Mouse (Mus musculus) thymus, postnatal 14 days (tissue): ENCODE results near the gene Kri1.
"Not testable (repeated sequence)": the region's sequence is repeated elsewhere in the genome, so short reads cannot be mapped to it uniquely, and the experiment has no call there.

Experiments
- DNase-seq: peaks from one replicate; pipeline ENCODE4 v3.0.0; 2021

Kri1 gene

DNA sequence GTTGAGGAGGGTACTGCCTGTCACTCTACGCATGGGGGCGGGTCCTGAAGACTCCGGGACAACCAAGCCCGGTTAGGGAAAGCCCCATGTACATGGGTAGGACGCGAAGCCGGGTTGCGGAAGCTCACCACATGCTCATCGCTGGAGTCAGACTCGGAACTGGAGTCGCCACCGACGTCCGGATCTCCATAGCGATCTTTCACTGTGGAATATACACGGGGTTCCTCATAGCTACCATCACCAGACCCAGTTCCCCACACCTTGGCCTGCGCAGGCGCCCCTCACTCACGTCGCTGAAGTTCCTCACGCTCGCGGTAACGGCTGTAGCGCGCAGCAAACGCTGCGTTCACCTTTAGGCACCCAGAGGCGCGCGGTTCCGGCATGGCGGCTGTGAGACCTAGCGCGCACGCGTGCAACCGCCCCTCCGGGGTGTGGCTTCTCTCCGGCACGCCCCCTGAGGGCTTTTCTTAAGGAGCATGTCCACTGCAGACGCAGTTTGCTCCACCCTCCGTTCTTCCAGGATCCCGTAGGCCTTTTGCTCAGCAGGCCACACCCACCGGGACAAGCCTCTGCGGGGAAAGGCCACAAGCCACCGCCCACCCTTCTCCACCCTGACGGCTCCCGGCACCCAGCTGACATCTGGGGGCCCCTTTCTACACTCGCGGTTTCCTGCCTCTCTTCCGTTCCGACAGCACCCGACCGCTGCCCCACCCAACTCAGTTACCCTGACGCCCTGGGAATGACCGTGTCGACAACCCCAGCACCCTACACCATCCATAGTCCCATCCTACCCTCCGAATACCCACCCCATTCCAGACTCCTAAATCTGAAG is at the start of gene Kri1:
Kri1 (minus strand) TSS at position 399 of the 832 bp plus-strand sequence.
- DNase-seq: peak; percentile 99

DNA sequence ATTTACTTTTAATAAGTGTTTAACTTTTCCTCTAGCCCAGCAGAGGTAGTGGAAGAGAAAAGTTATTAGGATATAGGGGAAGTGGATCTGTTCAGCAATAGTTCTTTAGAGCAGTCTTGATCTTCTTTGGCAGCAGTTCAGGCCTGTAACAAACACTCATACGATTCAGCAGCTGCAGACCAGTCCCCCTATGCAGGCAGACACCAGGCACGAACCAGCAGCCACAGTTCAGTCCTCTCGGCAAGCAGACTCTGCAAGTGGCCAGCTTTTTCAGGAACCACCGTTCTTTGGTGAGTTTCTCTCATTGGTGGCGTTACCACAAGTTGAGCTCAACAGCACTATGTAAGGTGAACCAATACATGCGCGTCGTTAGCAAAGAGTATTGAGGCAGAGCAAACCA is 48.7 kb upstream of the Kri1 start:
- no peak for DNase-seq

DNA sequence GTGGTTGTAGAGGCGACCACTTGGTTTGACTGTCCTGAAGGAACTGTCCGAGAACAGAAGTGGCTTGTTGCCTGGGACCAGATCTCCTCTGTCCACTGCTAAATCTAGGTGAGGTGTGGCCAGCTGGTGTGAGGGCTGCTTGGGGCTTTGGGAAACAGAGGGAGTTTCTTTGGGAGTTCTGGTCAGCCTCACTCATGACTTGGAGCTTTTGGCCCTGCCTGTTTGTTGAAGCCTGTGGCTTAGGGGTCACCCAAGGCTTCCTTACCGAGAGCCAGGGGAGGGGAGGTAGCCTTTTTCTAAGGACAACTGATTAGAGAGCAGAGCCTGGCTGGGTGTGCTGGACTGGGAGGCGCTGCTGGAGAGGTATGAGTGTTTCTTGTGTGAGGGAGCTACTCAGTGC is 47.6 kb upstream of the Kri1 start:
- no peak for DNase-seq

DNA sequence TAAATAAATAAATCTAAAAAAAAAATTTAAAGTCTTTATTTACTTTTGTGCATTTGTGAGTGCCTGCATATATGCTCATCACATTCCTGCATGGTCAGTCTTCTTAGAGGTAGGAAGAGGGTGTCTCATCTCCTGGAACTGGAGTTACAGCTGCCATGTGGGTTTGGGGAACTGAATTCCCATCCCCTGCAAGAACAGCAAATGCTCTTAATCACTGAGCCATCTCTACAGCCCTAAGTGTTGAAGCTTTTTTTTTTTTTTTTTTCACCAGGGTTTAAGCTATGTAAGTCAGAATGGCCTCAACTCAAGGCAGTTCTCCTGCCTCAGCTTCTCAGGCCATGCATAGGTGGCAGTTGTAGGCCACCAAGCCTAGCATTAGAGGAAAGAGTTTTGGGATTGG is 47.0 kb upstream of the Kri1 start:
- DNase-seq: no peak

DNA sequence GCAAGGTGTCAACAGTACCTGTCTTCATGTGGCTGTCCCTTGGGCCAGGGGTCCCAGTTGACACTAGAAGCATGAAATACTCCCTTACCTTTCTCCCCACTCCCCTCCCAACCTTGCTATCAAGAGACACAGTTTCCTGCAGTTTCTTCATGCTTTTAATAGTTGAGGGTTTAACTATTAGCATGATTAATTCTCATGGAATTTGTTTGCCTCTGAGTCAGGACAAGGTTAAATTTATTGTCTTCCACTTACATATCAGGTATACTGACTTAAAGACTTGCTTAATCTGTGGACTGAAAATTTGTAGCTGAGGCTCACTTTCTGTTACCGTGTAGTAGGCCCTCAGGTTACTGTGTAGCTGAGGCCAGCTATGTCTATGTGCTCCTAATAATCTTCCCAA is 45.8 kb upstream of the Kri1 start:
- no peak for DNase-seq

DNA sequence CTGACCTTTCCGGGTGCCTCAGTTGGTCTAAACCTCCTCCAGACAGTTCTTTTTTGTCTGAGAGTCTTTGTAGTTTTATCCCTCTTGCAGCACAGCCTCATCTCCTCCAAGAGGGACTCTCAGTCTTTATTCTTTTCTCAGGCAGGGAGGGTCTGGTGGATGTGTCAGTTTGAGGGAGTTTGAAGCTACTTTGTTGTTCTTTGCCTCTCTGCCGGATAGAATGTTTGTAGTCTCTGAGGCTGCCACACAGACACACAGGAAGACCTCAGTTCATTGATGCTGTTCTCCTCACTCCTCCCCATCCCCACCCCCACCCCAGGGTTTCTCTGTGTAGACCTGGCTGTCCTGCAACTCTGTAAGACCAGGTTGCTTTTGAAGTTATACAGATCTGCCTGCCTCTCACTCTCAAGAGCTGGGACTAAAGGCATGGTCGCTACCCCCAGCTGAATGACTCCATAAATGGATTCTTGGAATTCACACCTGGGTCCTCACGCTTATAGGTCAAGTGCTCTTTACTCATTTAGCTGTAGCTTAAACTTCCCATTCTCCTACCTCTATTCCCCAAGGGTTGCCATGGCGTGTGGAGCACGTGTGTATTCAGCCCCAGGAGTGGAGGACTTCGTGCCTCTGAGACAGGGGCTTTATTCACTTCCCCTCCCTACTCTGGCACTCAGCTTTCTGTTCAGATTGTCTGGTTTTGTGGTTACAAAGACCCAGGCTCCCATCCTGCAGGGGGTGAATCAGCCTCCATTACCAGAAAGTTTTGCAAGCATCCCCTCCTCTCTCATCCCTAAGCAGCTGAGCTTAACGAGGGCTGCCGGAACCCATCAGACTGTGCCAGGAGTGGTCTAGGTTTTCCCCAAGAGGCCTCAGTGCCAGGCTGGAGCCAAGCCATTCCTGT is 44.6 kb upstream of the Kri1 start:
- DNase-seq: peak; percentile 69

DNA sequence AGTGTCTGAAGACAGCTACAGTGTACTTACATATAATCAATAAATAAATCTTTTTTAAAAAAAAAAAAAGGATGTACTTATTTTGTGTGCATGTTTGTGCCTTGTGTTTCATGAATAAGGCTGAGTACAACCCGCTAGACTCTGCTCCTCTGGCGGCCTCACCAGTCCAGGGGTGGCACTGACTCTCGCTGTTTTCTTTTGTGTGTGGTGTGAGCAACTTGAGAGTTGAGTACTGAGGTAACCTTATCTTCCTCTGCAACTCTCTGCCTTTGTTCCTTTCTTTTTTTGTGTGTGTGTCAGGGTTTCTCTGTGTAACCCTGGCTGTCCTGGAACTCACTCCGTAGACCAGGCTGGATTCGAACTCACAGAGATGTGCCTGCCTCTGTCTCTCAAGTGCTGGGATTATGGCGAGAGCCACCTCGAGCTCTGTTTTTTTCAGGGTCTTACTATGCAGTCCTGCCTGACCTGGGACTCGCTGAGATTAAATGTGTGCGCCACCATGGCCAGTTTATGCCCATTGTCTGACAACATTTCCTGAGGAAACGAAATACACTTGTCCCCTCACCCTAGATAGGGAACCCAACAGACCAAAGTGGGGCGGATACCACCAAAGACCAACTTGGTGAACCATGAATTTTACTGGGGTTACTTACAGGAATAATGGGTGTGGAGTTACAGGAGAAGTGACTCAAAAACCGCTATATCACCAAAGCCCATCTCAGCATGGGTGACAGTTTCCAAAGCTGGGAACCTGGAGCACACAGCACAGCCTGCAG is 43.8 kb upstream of the Kri1 start:
- DNase-seq: peak; percentile 28

DNA sequence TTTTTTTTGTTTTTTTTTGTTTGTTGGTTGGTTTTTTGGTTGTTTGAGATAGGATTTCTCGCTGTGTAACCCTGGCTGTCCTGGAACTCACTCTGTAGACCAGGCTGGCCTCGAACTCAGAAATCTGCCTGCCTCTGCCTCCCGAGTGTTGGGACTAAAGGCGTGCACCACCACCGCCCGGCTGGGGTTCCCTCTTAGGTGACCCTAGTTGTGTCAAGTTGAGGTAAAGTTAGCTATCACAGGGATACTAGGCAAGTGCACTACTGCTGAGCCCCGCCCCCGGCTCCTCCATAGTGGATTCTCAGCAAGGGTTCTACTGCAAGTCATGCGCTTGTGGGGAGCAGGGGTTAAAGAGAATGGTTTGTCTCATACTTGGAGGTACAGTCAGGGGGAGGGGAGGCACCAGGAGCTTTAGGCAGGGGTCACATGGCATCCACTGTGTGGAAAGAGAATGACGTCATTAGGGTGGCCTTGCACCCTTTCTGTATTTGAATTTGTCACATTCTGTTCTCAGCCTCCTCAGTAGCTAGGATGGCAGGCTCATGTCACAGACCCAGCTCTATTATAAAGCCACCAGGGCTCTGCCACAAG is 42.0 kb upstream of the Kri1 start:
- peak; percentile 46 for DNase-seq

DNA sequence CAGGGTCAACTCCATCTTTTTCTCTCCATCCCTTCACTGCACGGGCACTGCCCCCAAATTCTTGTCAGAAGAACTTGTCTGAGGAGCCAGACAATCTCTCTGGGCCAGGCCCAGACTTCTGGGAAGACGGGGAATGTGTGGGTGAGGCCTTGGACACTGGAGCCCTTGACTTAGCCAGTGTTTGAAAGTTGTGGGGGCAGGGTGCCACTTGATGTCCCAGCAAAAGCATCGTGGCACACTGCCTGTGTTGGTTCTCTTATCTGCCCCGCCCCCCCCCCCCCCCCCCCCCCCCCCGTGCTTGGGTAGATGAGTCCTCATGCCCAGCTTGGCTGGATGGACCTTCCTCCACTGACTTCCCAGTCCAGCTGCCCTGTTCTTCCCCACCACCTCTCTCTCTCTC is 41.3 kb upstream of the Kri1 start:
- peak; percentile 20 for DNase-seq

DNA sequence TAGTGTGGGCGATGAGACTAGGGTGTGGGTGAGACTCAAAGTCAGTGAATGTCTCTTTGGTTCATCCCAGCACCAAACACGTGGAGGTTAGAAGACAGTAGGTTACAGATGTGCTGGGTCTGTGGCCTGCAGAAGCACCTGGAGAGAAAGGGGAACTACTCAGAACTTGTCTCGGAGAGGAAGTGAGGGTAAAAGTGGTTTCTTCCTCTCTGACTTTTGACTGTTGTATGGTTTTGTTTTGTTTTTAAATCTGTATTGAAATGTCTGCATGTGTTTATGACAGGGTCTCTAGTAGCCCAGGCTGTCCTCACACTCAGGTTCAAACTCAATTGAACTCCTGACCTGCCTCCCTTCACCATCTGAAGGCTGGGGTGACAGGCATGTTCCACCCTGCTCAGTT is 40.3 kb upstream of the Kri1 start:
- DNase-seq: peak; percentile 78

DNA sequence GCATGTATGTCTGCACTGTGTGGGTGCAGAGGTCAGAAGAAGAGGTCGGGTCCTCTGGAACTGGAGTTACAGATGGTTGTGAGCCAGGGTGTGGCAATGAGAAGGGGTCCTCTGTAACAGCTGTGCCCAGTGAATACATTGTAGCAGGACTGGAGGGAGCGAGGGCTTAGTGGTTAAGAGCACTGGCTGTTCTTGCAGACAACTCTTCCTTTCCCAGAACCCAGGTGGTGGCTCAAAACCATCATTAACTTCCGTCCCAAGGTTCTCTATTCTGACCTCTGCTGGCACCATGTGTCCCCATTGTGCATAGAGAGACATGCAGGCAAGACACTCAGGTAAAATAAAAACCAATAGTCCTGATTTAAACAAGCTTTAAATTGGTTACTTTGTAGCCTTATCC is 39.8 kb upstream of the Kri1 start:
- peak; percentile 56 for DNase-seq

DNA sequence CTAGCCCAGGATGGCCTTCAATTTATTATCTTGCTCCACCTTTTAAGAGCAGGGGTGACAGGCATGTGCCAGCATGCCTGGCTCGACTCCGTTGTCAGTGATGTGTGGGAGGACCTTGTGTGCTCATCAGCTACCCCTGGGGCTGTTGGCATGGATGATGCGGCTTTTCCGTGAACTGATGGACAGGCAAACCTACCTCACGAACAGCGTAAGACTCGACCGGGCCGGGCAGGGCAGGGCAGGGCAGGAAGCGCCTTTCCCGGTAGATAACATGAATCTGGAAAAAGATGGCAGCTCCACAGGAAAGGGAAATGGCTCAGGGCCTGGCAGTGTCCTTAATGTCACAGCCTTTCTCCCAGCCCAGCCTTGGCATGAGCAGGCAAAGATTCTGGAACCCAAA is 36.5 kb upstream of the Kri1 start:
- no peak for DNase-seq

DNA sequence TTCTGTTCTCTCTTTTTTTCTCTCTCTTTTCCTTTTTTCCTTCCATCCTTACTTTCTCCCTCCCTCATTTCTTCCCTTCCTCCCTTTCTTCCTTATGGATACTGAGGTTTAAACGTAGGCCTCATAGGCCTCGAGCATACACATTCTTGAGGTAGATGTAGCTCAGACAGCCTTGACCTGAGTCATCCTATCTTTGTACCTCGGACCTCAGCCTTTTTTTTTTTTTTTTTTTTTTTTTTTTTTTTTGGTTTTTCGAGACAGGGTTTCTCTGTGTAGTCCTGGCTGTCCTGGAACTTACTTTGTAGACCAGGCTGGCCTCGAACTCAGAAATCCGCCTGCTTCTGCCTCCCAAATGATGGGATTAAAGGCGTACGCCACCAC is 35.1 kb upstream of the Kri1 start:
- DNase-seq: not testable (repeated sequence)

DNA sequence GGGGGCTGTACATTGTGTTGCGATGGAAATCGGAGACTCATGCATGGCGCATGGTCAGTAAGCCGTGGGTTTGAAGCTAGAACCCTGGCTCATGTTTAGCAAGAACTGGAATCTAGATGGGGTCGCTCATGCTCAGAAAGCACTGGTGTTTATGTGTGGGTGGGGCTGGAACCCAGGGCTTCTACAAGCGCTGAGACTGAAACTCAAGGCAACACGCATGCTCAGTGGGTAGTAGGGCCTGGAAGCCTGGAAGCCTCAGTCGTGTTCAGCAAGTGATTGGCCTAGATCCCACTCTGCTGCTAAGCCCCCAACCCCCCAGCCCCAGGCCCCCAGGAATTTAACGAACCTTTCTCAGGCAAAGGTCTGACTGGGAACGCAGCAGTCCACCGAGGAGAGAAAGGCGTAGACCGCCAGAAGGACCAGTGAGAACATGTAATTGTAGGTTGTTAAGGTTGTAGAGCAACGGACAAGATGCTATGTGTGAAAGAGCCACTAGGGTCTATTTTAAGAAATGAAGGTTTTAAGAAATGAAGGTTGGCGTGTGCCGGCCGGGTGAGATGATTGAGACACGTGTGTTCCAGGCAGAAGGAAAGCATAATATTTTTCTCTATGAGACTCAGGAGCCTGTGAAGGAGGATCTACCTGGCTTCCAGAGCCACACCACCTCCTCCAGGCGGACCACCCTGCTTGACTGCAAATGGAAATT is 34.6 kb upstream of the Kri1 start:
- DNase-seq: peak; percentile 83

DNA sequence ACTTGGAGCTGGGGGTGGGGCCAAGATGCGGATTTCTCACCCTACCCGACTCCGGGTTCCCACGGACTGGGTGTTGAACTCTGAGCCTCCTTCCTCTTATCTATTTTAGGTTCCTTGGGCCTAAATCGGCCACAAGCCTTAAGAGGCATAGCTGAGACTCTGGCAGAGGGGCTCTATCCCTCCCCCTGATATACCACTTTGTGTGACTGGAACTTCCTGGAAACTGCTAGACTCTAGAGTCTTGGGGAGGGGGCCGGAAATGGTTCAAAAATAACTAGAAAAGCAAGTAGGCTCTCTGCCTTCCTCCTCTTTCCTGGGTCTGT is 33.7 kb upstream of the Kri1 start:
- DNase-seq: peak; percentile 80

DNA sequence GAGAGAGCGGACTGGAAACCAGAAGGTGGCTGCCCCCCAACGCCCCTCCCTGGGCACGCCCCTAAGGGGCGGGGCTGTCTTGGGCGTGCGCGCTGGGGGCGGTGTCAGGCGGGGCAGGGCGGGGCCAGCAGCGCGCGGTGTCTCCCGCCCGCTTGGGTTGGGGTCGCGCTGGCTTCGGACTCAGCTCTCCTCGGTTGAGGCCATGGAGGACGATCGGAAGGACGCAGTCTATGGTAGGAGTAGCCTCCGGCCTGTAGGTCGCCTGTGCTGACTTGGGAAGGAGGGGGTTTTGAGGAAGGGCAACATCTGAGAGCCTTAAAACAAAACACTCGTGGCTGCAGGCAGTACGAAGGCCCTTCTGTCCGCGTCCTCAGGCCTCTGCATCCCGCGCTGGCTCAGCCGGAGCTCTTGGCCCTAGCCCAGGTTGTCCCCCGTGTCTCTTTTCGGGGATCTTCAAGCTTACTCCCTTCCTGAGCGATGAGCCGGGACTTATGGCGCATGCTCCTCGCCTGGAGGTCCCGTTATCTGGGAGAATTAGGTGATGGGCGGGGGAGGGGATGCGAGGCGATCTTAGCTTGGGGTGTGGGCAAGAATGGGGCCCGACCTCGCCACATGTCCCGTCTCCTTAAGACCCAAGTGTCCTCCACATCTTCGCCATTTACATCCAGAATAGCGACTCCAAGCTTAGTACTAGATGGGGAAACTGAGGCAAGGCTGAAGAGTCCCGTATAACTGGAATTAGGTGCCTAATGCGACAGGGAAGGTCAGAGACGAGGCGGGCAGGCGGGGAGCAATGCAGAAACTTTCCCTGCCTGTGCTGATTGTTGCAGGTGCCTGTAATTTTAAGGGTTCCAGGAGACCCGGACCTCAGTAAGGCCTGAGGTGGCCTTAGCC is 33.1 kb upstream of the Kri1 start, which contains the start of gene Slc44a2:
Slc44a2 (plus strand) TSS at position 80 of the 894 bp plus-strand sequence.
- DNase-seq: peak; percentile 93

DNA sequence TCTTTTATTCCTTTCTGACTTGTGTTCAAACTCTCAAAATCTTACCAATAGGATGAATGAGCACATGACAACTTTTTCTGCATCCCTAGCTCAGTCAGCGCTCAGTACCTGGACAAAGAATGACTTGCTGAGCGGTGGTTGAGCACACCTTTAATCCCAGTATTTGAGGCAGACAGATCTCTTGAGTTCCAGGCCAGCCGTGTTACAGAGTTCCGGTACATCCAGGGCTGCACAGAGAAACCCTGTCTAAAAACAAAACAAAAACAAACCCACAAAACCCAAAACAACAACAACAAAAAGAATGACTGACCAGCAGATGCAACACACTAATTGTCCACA is 32.5 kb upstream of the Kri1 start:
- DNase-seq: no peak

DNA sequence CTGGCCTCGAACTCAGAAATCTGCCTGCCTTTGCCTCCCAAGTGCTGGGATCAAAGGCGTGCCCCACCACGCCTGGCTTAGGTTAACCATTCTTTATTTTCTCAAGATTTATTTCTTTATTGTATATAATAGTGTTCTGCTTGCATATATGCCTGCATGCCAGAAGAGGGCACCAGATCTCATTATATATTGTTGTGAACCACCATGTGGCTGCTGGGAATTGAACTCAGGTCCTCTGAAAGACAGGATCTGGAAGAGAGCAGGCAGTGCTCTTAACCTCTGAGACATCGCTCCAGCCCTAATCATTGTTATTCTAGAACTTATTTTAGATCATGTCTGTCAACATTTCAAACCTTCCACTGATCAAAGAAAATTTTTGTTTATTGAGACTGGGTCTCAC is 31.7 kb upstream of the Kri1 start:
- DNase-seq: no peak

DNA sequence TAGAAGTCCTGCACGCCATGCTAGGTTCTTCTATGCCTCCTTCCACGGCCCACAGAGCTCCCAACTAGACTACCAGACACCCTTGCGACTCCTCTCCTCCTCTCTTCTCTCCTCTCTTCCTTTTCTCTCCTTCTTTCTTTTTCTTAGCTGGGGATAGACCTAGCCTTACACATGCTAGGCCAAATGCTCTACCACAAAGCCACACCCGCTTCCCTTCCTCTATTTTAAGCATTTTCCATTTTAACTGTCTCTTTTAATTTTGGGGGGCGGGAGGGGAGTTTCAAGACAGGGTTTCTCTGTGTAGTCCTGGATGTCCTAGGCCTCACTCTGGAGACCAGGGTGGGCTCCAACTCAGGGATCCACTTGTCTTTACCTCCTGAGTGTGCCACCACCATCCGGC is 31.0 kb upstream of the Kri1 start:
- DNase-seq: peak; percentile 17

DNA sequence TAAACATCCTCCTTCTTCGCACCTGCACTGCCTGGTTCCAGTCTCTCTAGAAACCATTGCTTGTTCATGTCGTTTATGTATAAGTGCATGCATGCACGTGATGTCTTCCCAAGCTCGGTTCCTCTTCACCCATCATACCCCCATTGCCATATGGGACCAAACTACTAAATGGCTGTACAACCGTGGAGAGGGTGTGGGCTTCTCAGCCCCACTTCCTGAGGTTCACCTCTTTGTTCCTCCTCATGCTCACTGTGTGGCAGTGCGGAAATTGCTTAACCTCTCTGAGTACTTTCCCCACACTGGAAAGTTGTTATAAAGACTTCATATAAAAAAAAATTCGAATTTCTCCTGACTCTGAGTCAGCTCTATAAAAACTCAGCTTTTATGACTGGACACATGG is 28.9 kb upstream of the Kri1 start:
- peak; percentile 68 for DNase-seq

DNA sequence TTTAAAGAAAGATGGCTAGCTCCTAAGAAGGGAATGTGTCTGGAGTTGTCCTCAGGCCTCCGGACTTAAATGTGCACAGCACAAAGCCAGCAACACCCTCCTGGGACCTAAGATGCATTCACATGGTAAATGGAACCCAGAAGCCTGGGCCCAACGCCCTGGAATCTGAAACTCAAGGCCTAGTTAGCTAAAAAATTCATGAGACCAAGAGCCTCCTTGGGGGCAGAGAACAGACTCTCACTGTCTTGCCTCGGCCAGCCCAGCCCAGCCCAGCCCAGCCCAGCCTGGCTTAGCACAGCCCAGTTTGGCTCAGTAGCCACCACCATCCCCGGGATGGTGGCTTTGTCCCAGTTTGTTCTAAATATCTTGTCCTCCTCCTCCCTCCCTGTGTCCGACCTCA is 27.7 kb upstream of the Kri1 start:
- DNase-seq: no peak
